Mouse (Mus musculus): ENCODE data around the gene Agtr1a.

The Agtr1a gene

GRCm38 (mm10) chr13:30362048-30362447, 25.8 kb downstream of the Agtr1a start:
- no peak for DNase-seq (ENCODE audit: low read depth, low spot score)

- DNase-seq (ENCODE audit: low read depth, low spot score) = peak; percentile 12
Measured at GRCm38 (mm10) chr13:30364097-30364625, 27.9 kb downstream of the Agtr1a start.

- DNase-seq (ENCODE audit: low read depth, low spot score) = no peak
Measured at GRCm38 (mm10) chr13:30364780-30365179, 28.5 kb downstream of the Agtr1a start.

- DNase-seq (ENCODE audit: low read depth, low spot score) = no peak
Measured at GRCm38 (mm10) chr13:30365378-30365777, 29.1 kb downstream of the Agtr1a start.

- DNase-seq (ENCODE audit: low read depth, low spot score) = no peak
Measured at GRCm38 (mm10) chr13:30368116-30368515, 31.9 kb downstream of the Agtr1a start.

- peak; percentile 44 for DNase-seq (ENCODE audit: low read depth, low spot score)
Measured at GRCm38 (mm10) chr13:30368746-30369145, 32.5 kb downstream of the Agtr1a start.

- no peak for DNase-seq (ENCODE audit: low read depth, low spot score)
Measured at GRCm38 (mm10) chr13:30378868-30379267, 42.6 kb downstream of the Agtr1a start.

- no peak for DNase-seq (ENCODE audit: low read depth, low spot score)
Measured at GRCm38 (mm10) chr13:30385183-30385582, 48.9 kb downstream of the Agtr1a start.

GRCm38 (mm10) chr13:30394123-30394522, 57.9 kb downstream of the Agtr1a start:
- DNase-seq (ENCODE audit: low read depth, low spot score) = no peak

- DNase-seq (ENCODE audit: low read depth, low spot score) = no peak
Measured at GRCm38 (mm10) chr13:30396431-30396830, 60.2 kb downstream of the Agtr1a start.

- DNase-seq (ENCODE audit: low read depth, low spot score) = no peak
Measured at GRCm38 (mm10) chr13:30398852-30399251, 62.6 kb downstream of the Agtr1a start.

GRCm38 (mm10) chr13:30400621-30401020, 64.4 kb downstream of the Agtr1a start:
- DNase-seq (ENCODE audit: low read depth, low spot score) = no peak

- DNase-seq (ENCODE audit: low read depth, low spot score) = no peak
Measured at GRCm38 (mm10) chr13:30403874-30404273, 67.6 kb downstream of the Agtr1a start.

GRCm38 (mm10) chr13:30418611-30419010, 82.4 kb downstream of the Agtr1a start:
- DNase-seq (ENCODE audit: low read depth, low spot score) = no peak

GRCm38 (mm10) chr13:30427008-30427407, 90.8 kb downstream of the Agtr1a start:
- no peak for DNase-seq (ENCODE audit: low read depth, low spot score)

GRCm38 (mm10) chr13:30427436-30427835, 91.2 kb downstream of the Agtr1a start:
- DNase-seq (ENCODE audit: low read depth, low spot score) = no peak

Measured in R1 (cell line).